Mouse (Mus musculus) liver, embryonic 11.5 days (tissue): ENCODE measurements around the gene Gm17364. TPM values are rescaled to one million over a fixed set of nuclear protein-coding genes. Genes with fewer than 3 reads are reported as not detected.

ENCODE experiments used
- ATAC-seq: fragments of 200-750 bp; cut with Nextera tagmentation; replicated peaks from 2 replicates; pipeline ENCODE4 v1.8.0; 2017; ENCODE audit warnings: moderate number of reproducible peaks, mild to moderate bottlenecking, moderate TSS enrichment, moderate library complexity; ENCODE audit not compliant: low FRiP score
- DNase-seq: peaks from one replicate; pipeline ENCODE4 v3.0.0-alpha.2; 2017; ENCODE audit warnings: low spot score
- H3K27ac ChIP-seq: fragments of 300-500 bp; sonication (generic); 2 replicates; pipeline ENCODE4 v1.5.1; 2014; ENCODE audit warnings: mild to moderate bottlenecking, low read depth, low read length, control low read depth
- H3K27me3 ChIP-seq: fragments of 300-500 bp; sonication (generic); replicated peaks from 2 replicates; pipeline ENCODE4 v1.6.1; 2014; ENCODE audit warnings: low read length, mixed read lengths; ENCODE audit not compliant: control insufficient read depth, insufficient read depth
- H3K36me3 ChIP-seq: fragments of 300-500 bp; sonication (generic); 2 replicates; pipeline ENCODE4 v1.6.1; 2014; ENCODE audit warnings: mild to moderate bottlenecking, low read length, moderate library complexity, mixed read lengths; ENCODE audit not compliant: control insufficient read depth, insufficient read depth
- H3K4me1 ChIP-seq: fragments of 300-500 bp; sonication (generic); replicated peaks from 2 replicates; pipeline ENCODE4 v1.6.1; 2014; ENCODE audit warnings: low read length, mixed read lengths; ENCODE audit not compliant: control insufficient read depth, insufficient read depth
- H3K4me2 ChIP-seq: fragments of 300-500 bp; sonication (generic); 2 replicates; pipeline ENCODE4 v1.6.1; 2014; ENCODE audit warnings: mild to moderate bottlenecking, control low read depth, moderate library complexity
- H3K4me3 ChIP-seq: fragments of 300-500 bp; sonication (generic); 2 replicates; pipeline ENCODE4 v1.5.1; 2014; ENCODE audit warnings: low read depth, low read length, control low read depth
- H3K9ac ChIP-seq: fragments of 300-500 bp; sonication (generic); 2 replicates; pipeline ENCODE4 v1.6.1; 2014; ENCODE audit warnings: low read depth, low read length, control low read depth
- H3K9me3 ChIP-seq: fragments of 300-500 bp; sonication (generic); 2 replicates; pipeline ENCODE4 v1.6.1; 2016; ENCODE audit warnings: low read length, inconsistent platforms, mixed read lengths; ENCODE audit not compliant: control insufficient read depth
- WGBS: fragments of 180-500 bp; shearing (Covaris S2); extraction: QIAGEN DNeasy Blood & Tissue Kit; methylation state at CpG from one replicate; pipeline ENCODE4 v1.1.7; 2014; 5-methylcytosine and 5-hydroxymethylcytosine counted together
- polyA plus RNA-seq: library from polyadenylated mRNA; unstranded; fragments of >200 nt; fragmentation: Nextera tagmentation; extraction: Ambion mirVana; gene quantifications from 2 replicates; pipeline ENCODE4 v1.2.1, GENCODE M21; 2014

Gm17364 gene
- polyA plus RNA-seq, 1 experiment from 2014 or later, result not detected

GRCm38 (mm10) chr13:41235181-41235580 lies 38.6 kb downstream of the Gm17364 start:
- H3K9me3 ChIP-seq, result no peaks in the 10 kb centered on the region
- ATAC-seq (no peak), DNase-seq (no peak)
- no peaks in the 10 kb centered on the region for H3K27me3 ChIP-seq
- no peaks in the 10 kb centered on the region for H3K4me1 ChIP-seq
- no peak overlapping the region for H3K4me3 ChIP-seq
- no peak overlapping the region for H3K9ac ChIP-seq
- no peaks in the 10 kb centered on the region for H3K36me3 ChIP-seq
- 68% methylated on average over 6 of the region's 6 CpGs for WGBS
- no peak overlapping the region for H3K27ac ChIP-seq
- no peak overlapping the region for H3K4me2 ChIP-seq

- DNase-seq (no peak), ATAC-seq (no peak)
- no peak overlapping the region for H3K4me2 ChIP-seq
- H3K4me1 ChIP-seq, result no peaks in the 10 kb centered on the region
- no peak overlapping the region for H3K27ac ChIP-seq
- H3K36me3 ChIP-seq, result no peaks in the 10 kb centered on the region
- 86% methylated on average over 7 of the region's 7 CpGs for WGBS
- no peak overlapping the region for H3K4me3 ChIP-seq
- no peaks in the 10 kb centered on the region for H3K27me3 ChIP-seq
- no peak overlapping the region for H3K9ac ChIP-seq
- H3K9me3 ChIP-seq, result no peaks in the 10 kb centered on the region
Observed at GRCm38 (mm10) chr13:41233241-41233640, 40.5 kb downstream of the Gm17364 start.

- Histone ChIP-seq H3K9ac (no peak overlapping the region), H3K27me3 (no peaks in the 10 kb centered on the region), H3K27ac (no peak overlapping the region), H3K9me3 (no peaks in the 10 kb centered on the region), H3K4me1 (no peaks in the 10 kb centered on the region), H3K4me3 (no peak overlapping the region), H3K4me2 (no peak overlapping the region), H3K36me3 (no peaks in the 10 kb centered on the region)
- no peak for ATAC-seq
- no peak for DNase-seq
- 89% methylated on average over 15 of the region's 15 CpGs for WGBS
Observed at GRCm38 (mm10) chr13:41232209-41232608, 41.6 kb downstream of the Gm17364 start.

DNA sequence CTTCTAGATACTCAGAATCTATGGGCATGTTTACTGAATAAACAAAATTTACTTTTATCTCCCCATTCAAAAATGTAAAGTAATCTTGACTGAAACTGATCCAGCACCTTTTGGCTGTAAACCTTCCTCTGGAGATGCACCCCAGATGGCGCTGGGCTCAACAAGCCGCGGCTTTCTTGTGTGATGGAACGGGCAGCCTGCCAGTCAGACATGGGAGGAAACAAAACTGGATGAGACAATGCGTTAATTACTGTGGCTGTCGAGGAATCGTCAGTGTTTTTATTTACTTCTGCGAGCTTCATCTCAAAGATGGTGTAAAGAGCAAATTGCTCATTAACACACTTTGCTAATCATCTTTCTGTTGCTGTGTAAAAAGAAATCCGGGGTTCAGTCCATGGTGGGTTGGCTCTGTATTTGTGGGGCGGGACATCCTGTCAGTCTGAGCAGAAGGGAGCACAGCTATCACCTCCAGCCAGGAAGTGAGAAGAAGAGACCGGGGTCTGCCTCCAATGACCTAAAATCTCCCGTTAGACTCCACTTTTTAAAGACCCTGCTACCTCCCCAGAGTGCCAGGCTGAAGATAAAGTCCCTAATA lies 42.3 kb downstream of the Gm17364 start:
- no peak overlapping the region for H3K4me3 ChIP-seq
- no peaks in the 10 kb centered on the region for H3K27me3 ChIP-seq
- H3K27ac ChIP-seq, result no peak overlapping the region
- DNase-seq (no peak), ATAC-seq (no peak)
- H3K9me3 ChIP-seq, result no peaks in the 10 kb centered on the region
- no peaks in the 10 kb centered on the region for H3K36me3 ChIP-seq
- WGBS, result 84% methylated on average over 12 of the region's 12 CpGs
- no peaks in the 10 kb centered on the region for H3K4me1 ChIP-seq
- no peak overlapping the region for H3K4me2 ChIP-seq
- no peak overlapping the region for H3K9ac ChIP-seq

- H3K4me1 ChIP-seq, result no peaks in the 10 kb centered on the region
- H3K27ac ChIP-seq, result no peak overlapping the region
- H3K4me2 ChIP-seq, result no peak overlapping the region
- WGBS, result 58% methylated on average over 5 of the region's 5 CpGs
- H3K9me3 ChIP-seq, result no peaks in the 10 kb centered on the region
- no peaks in the 10 kb centered on the region for H3K27me3 ChIP-seq
- no peak for DNase-seq
- H3K4me3 ChIP-seq, result no peak overlapping the region
- no peak for ATAC-seq
- no peaks in the 10 kb centered on the region for H3K36me3 ChIP-seq
- H3K9ac ChIP-seq, result no peak overlapping the region
Observed at GRCm38 (mm10) chr13:41230256-41230655, 43.5 kb downstream of the Gm17364 start.

- WGBS, result 74% methylated on average over 5 of the region's 5 CpGs
- Histone ChIP-seq H3K9ac (no peak overlapping the region), H3K4me1 (no peaks in the 10 kb centered on the region), H3K9me3 (no peaks in the 10 kb centered on the region), H3K4me3 (no peak overlapping the region), H3K36me3 (no peaks in the 10 kb centered on the region), H3K27ac (no peak overlapping the region), H3K4me2 (no peak overlapping the region), H3K27me3 (no peaks in the 10 kb centered on the region)
- ATAC-seq, result no peak
- no peak for DNase-seq
Observed at GRCm38 (mm10) chr13:41228060-41228459, 45.7 kb downstream of the Gm17364 start.

DNA sequence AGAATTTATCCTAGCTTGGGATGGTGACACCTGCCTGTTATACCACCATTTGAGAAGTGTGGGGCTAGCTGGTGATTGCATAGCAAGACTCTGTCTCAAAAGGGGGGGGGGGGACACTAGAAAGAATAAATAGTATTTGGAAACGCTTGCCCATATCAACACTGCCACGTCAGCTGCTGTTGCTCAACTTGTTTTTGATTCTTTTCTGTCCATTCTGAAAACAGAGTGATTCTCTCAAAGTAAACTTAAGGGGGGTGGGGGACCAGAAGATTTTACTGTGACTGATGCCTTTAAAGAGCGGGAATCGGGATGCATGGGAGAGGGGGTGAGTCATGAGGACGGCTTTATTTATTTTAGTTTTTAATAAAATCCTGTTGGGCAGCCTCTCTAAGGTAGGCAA lies 47.3 kb downstream of the Gm17364 start:
- no peak overlapping the region for H3K4me2 ChIP-seq
- DNase-seq, result no peak
- no peaks in the 10 kb centered on the region for H3K4me1 ChIP-seq
- no peak for ATAC-seq
- H3K36me3 ChIP-seq, result no peaks in the 10 kb centered on the region
- H3K27me3 ChIP-seq, result no peaks in the 10 kb centered on the region
- H3K27ac ChIP-seq, result no peak overlapping the region
- H3K4me3 ChIP-seq, result no peak overlapping the region
- WGBS, result 67% methylated on average over 5 of the region's 5 CpGs
- H3K9me3 ChIP-seq, result no peaks in the 10 kb centered on the region
- H3K9ac ChIP-seq, result no peak overlapping the region

Other genes with a start within 250 kb of the Gm17364 start
- 0.34 and 0.56 TPM in 2 replicates for gene Mak, start 194.3 kb downstream of the Gm17364 start, polyA plus RNA-seq
- not detected in 2 replicates for gene Gcm2, start 162.9 kb downstream of the Gm17364 start, polyA plus RNA-seq
- gene Sycp2l, start 159.7 kb downstream of the Gm17364 start, polyA plus RNA-seq, result not detected in 2 replicates
- 32.5 and 38.1 TPM in 2 replicates for gene Elovl2, start 53.6 kb downstream of the Gm17364 start, polyA plus RNA-seq
- gene Smim13, start 24.1 kb downstream of the Gm17364 start, polyA plus RNA-seq, result 12.6 and 16.9 TPM in 2 replicates
- 6.1 TPM in 2 replicates for gene Nedd9, start 213.4 kb upstream of the Gm17364 start, polyA plus RNA-seq